Mouse (Mus musculus): Measurements from ENCODE around the gene Adam19.
"Not testable (repeated sequence)": the region's sequence is repeated elsewhere in the genome, so short reads cannot be mapped to it uniquely, and the experiment has no call there.

The Adam19 gene

GRCm38 (mm10) chr11:46055896-46056769, at the start of gene Adam19:
Gene Adam19, plus strand, starts transcription at chr11:46055992.
- DNase-seq (ENCODE audit: low spot score) = no peak

- DNase-seq (ENCODE audit: low spot score) = peak; percentile 22
These were observed 39.7 kb upstream of the Adam19 start for GRCm38 (mm10) chr11:46016061-46016460.

- no peak for DNase-seq (ENCODE audit: low spot score)
These were observed 35.5 kb upstream of the Adam19 start for GRCm38 (mm10) chr11:46020246-46020645.

- no peak for DNase-seq (ENCODE audit: low spot score)
These were observed 33.9 kb upstream of the Adam19 start for GRCm38 (mm10) chr11:46021850-46022249.

GRCm38 (mm10) chr11:46022983-46023382, 32.8 kb upstream of the Adam19 start:
- no peak for DNase-seq (ENCODE audit: low spot score)

GRCm38 (mm10) chr11:46025962-46026392, 29.8 kb upstream of the Adam19 start:
- DNase-seq (ENCODE audit: low spot score) = no peak

GRCm38 (mm10) chr11:46027952-46028814, 27.6 kb upstream of the Adam19 start:
- DNase-seq (ENCODE audit: low spot score) = no peak

- no peak for DNase-seq (ENCODE audit: low spot score)
These were observed 26.3 kb upstream of the Adam19 start for GRCm38 (mm10) chr11:46029485-46029884.

GRCm38 (mm10) chr11:46030026-46030425, 25.8 kb upstream of the Adam19 start:
- no peak for DNase-seq (ENCODE audit: low spot score)

GRCm38 (mm10) chr11:46031470-46031869, 24.3 kb upstream of the Adam19 start:
- no peak for DNase-seq (ENCODE audit: low spot score)

- no peak for DNase-seq (ENCODE audit: low spot score)
These were observed 22.8 kb upstream of the Adam19 start for GRCm38 (mm10) chr11:46032956-46033355.

GRCm38 (mm10) chr11:46036374-46036773, 19.4 kb upstream of the Adam19 start:
- no peak for DNase-seq (ENCODE audit: low spot score)

- no peak for DNase-seq (ENCODE audit: low spot score)
These were observed 16.9 kb upstream of the Adam19 start for GRCm38 (mm10) chr11:46038901-46039300.

GRCm38 (mm10) chr11:46039335-46039734, 16.5 kb upstream of the Adam19 start:
- DNase-seq (ENCODE audit: low spot score) = no peak

- DNase-seq (ENCODE audit: low spot score) = no peak
These were observed 14.8 kb upstream of the Adam19 start for GRCm38 (mm10) chr11:46040841-46041556.

GRCm38 (mm10) chr11:46041607-46042267, 14.1 kb upstream of the Adam19 start:
- no peak for DNase-seq (ENCODE audit: low spot score)

GRCm38 (mm10) chr11:46044781-46045180, 11.0 kb upstream of the Adam19 start:
- no peak for DNase-seq (ENCODE audit: low spot score)

- no peak for DNase-seq (ENCODE audit: low spot score)
These were observed 8.5 kb upstream of the Adam19 start for GRCm38 (mm10) chr11:46047264-46047663.

GRCm38 (mm10) chr11:46052105-46052659, 3.6 kb upstream of the Adam19 start, which contains the start of gene Gm12166:
Gene Gm12166, minus strand, starts transcription at chr11:46052321.
- DNase-seq (ENCODE audit: low spot score) = peak; percentile 37

- not testable (repeated sequence) for DNase-seq (ENCODE audit: low spot score)
These were observed 2.3 kb upstream of the Adam19 start for GRCm38 (mm10) chr11:46053457-46053856.

- no peak for DNase-seq (ENCODE audit: low spot score)
These were observed 1.5 kb upstream of the Adam19 start for GRCm38 (mm10) chr11:46054311-46054710.

Data from spleen, adult 12 weeks (tissue).